Mouse (Mus musculus) olfactory bulb, adult 2 months (tissue): ENCODE data around the gene Pnpla6. TPM values are rescaled to one million over a fixed set of nuclear protein-coding genes. Genes with fewer than 3 reads are reported as not detected.

Experiments used
- H3K27ac ChIP-seq: fragments of 200-500 bp; 2 replicates; pipeline ENCODE4 v1.5.1; 2012; ENCODE audit warnings: low read depth, low read length; ENCODE audit not compliant: insufficient read depth
- H3K4me1 ChIP-seq: fragments of 200-500 bp; 2 replicates; pipeline ENCODE4 v1.6.1; 2012; ENCODE audit warnings: low read length; ENCODE audit not compliant: control insufficient read depth, insufficient read depth
- H3K4me3 ChIP-seq: fragments of 200-500 bp; 2 replicates; pipeline ENCODE4 v1.5.1; 2012; ENCODE audit warnings: mild to moderate bottlenecking, low read depth, low read length, moderate library complexity; ENCODE audit not compliant: insufficient read depth
- CTCF ChIP-seq: fragments of 200-500 bp; IDR thresholded peaks from 2 replicates; pipeline ENCODE4 v1.5.1; 2012; ENCODE audit warnings: low read depth, mild to moderate bottlenecking, low read length, moderate library complexity; ENCODE audit not compliant: insufficient read depth
- POLR2A ChIP-seq: fragments of 200-500 bp; IDR thresholded peaks from 2 replicates; pipeline ENCODE4 v1.6.1; 2012; ENCODE audit warnings: mild to moderate bottlenecking, low read depth, low read length, moderate library complexity; ENCODE audit not compliant: insufficient read depth
- WGBS: fragments of 180-500 bp; shearing (Covaris S2); methylation state at CpG from one replicate; pipeline ENCODE4 v1.1.7; 2018; 5-methylcytosine and 5-hydroxymethylcytosine counted together
- polyA plus RNA-seq: library from polyadenylated mRNA; stranded (reverse); fragments of >200 nt; gene quantifications from 2 replicates; pipeline ENCODE4 v1.2.4, GENCODE M21; 2012; ENCODE audit warnings: low replicate concordance; ENCODE audit not compliant: missing spikeins, insufficient read depth, insufficient read length

Gene Pnpla6
- polyA plus RNA-seq, 1 experiment = not detected

DNA sequence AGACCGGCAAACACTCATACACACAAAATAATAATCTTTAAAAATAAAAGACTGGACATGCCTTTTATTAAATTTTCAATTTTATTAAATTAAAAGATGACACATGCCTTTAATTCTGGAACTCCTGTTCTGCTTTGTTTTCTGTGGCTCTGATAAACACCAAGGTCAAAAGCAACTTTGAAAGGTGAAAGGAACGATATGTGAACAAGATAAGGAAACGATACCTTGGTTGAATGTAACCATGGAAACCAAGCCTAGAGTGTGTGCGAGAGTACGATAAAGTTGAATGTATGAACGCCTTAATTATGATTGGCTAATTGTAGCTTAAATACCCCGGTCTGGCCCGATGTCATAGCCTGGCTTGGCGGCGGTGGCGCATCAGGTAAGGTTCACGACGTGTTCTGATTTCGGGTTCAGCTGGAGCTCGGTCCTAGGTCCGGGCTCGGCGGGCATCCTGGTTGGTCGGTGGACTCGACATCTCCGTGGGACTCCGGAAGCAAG, 32.9 kb upstream of the Pnpla6 start:
- 82% methylated on average over 22 of the region's 22 CpGs for WGBS
- no peak overlapping the region for H3K27ac ChIP-seq
- no peak overlapping the region for H3K4me3 ChIP-seq
- TF ChIP-seq POLR2A (no peak), CTCF (no peak)
- H3K4me1 ChIP-seq = no peaks in the 10 kb centered on the region

DNA sequence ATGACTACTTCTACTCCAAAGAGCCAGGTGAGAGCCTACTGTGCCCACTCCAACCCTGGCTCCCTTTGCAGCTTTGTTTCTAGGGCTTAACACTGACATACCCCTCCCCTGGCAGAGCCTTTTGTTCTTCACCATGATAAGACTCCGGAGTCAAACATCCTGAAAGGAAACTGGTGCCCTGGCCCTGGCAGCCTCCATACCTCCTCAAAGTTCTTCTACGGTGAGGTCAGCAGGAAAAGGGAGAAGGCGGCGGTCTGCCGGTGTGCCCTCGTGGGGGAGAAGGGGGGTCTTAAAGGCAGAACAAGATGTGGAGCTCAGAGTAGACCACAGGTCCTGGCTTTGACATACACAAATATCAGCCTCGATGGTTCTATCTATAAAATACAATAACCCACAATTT, 31.6 kb upstream of the Pnpla6 start:
- no peak overlapping the region for H3K27ac ChIP-seq
- TF ChIP-seq CTCF (no peak), POLR2A (no peak)
- no peak overlapping the region for H3K4me3 ChIP-seq
- WGBS = 79% methylated on average over 7 of the region's 7 CpGs
- no peaks in the 10 kb centered on the region for H3K4me1 ChIP-seq

GRCm38 (mm10) chr8:3485192-3485591, 30.0 kb upstream of the Pnpla6 start:
- no peak overlapping the region for H3K4me3 ChIP-seq
- TF ChIP-seq POLR2A (no peak), CTCF (no peak)
- no peak overlapping the region for H3K27ac ChIP-seq
- 30% methylated on average over 5 of the region's 5 CpGs for WGBS
- H3K4me1 ChIP-seq = no peaks in the 10 kb centered on the region

GRCm38 (mm10) chr8:3492901-3493844, 22.0 kb upstream of the Pnpla6 start, which contains the start of gene Zfp358:
TSS of gene Zfp358 (plus strand) at chr8:3493138.
- H3K4me1 ChIP-seq = peaks cover 11% of the 10 kb centered on the region

DNA sequence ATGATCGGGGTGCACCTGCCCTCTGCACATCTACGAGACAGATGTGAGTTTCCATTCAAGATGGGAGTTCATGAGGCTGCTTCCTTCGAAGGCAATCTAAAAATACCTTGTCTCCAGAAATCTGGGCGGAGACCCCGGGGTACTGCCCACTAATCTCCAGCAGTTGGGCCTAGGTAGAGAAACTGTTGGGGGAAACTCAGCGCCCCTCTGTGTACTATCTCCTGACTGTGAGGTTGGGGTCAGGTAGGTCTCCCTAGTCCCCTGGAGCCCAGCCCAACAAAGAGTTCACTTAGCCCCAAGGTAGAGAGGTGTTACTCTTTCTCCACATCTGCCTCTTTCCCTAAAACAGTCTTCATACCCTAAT, 21.4 kb upstream of the Pnpla6 start:
- Histone ChIP-seq H3K4me1 (peaks cover 11% of the 10 kb centered on the region), H3K27ac (peak overlapping the region; percentile 60; the same call in 1 of the 2 replicates), H3K4me3 (peak overlapping the region; percentile 96)
- 16% methylated on average over 6 of the region's 6 CpGs for WGBS
- TF ChIP-seq POLR2A (no peak), CTCF (no peak)

More at GRCm38 (mm10) chr8:3492901-3493844, 22.0 kb upstream of the Pnpla6 start, which contains the start of gene Zfp358:
- Histone ChIP-seq H3K4me3 (peak within 1 kb of the TSS; percentile 96), H3K27ac (peak within 1 kb of the TSS; percentile 60)
- WGBS = under 1% methylated on average over 64 of the region's 64 CpGs
- TF ChIP-seq POLR2A (peak; percentile 79), CTCF (no peak)

- H3K4me1 ChIP-seq = peaks cover 11% of the 10 kb centered on the region
- H3K27ac ChIP-seq = no peak overlapping the region
- no peak for TF ChIP-seq POLR2A
- TF ChIP-seq CTCF = no peak
- no peak overlapping the region for H3K4me3 ChIP-seq
- WGBS = 96% methylated on average over 44 of the region's 44 CpGs
Observed at GRCm38 (mm10) chr8:3495578-3496427, 19.4 kb upstream of the Pnpla6 start.

GRCm38 (mm10) chr8:3496428-3496748, 18.8 kb upstream of the Pnpla6 start:
- TF ChIP-seq CTCF = no peak
- TF ChIP-seq POLR2A = no peak
- 94% methylated on average over 15 of the region's 15 CpGs for WGBS
- Histone ChIP-seq H3K4me3 (no peak overlapping the region), H3K4me1 (peaks cover 11% of the 10 kb centered on the region), H3K27ac (no peak overlapping the region)

- Histone ChIP-seq H3K27ac (no peak overlapping the region), H3K4me3 (no peak overlapping the region), H3K4me1 (peaks cover 11% of the 10 kb centered on the region)
- TF ChIP-seq POLR2A (no peak), CTCF (no peak)
- WGBS = 88% methylated on average over 3 of the region's 3 CpGs
Observed at GRCm38 (mm10) chr8:3498583-3498982, 16.6 kb upstream of the Pnpla6 start.

- TF ChIP-seq POLR2A (no peak), CTCF (no peak)
- H3K4me1 ChIP-seq = peaks cover 8% of the 10 kb centered on the region; the same call in 1 of the 2 replicates
- H3K27ac ChIP-seq = peak overlapping the region; percentile 89
- peak overlapping the region; percentile 98 for H3K4me3 ChIP-seq
- WGBS = 2% methylated on average over 8 of the region's 8 CpGs
Observed at GRCm38 (mm10) chr8:3499751-3500150, 15.4 kb upstream of the Pnpla6 start.
